Mouse (Mus musculus) layer of hippocampus, adult 11-12 months (tissue): ENCODE results near the gene Larp6.

Experiments
- DNase-seq: peaks from one replicate; pipeline ENCODE4 v3.0.0; 2022; ENCODE audit warnings: low spot score

Larp6 gene

GRCm38 (mm10) chr9:60715271-60715670 lies 2.5 kb downstream of the Larp6 start:
- no peak for DNase-seq

GRCm38 (mm10) chr9:60715828-60716227 lies 3.0 kb downstream of the Larp6 start:
- no peak for DNase-seq

- DNase-seq, result peak; percentile 46
Measured at GRCm38 (mm10) chr9:60718284-60718683, 5.5 kb downstream of the Larp6 start.

GRCm38 (mm10) chr9:60719687-60720086 lies 6.9 kb downstream of the Larp6 start:
- no peak for DNase-seq

GRCm38 (mm10) chr9:60724968-60725367 lies 12.2 kb downstream of the Larp6 start:
- DNase-seq, result no peak

- no peak for DNase-seq
Measured at GRCm38 (mm10) chr9:60734321-60734720, 21.5 kb downstream of the Larp6 start.

GRCm38 (mm10) chr9:60739126-60739525 lies 26.3 kb downstream of the Larp6 start:
- no peak for DNase-seq

- no peak for DNase-seq
Measured at GRCm38 (mm10) chr9:60741436-60741835, 28.6 kb downstream of the Larp6 start.

GRCm38 (mm10) chr9:60742516-60742915 lies 29.7 kb downstream of the Larp6 start:
- peak; percentile 32 for DNase-seq

GRCm38 (mm10) chr9:60743180-60743900 lies 30.6 kb downstream of the Larp6 start:
- DNase-seq, result peak; percentile 46

- peak; percentile 50 for DNase-seq
Measured at GRCm38 (mm10) chr9:60744171-60744969, 31.6 kb downstream of the Larp6 start.

- no peak for DNase-seq
Measured at GRCm38 (mm10) chr9:60744971-60745370, 32.2 kb downstream of the Larp6 start.

- DNase-seq, result no peak
Measured at GRCm38 (mm10) chr9:60746561-60746960, 33.8 kb downstream of the Larp6 start.

GRCm38 (mm10) chr9:60747672-60748071 lies 34.9 kb downstream of the Larp6 start:
- DNase-seq, result no peak

- no peak for DNase-seq
Measured at GRCm38 (mm10) chr9:60748191-60748590, 35.4 kb downstream of the Larp6 start.

GRCm38 (mm10) chr9:60749105-60749504 lies 36.3 kb downstream of the Larp6 start:
- DNase-seq, result no peak

GRCm38 (mm10) chr9:60751098-60751497 lies 38.3 kb downstream of the Larp6 start:
- DNase-seq, result no peak

- no peak for DNase-seq
Measured at GRCm38 (mm10) chr9:60751971-60752370, 39.2 kb downstream of the Larp6 start.

- no peak for DNase-seq
Measured at GRCm38 (mm10) chr9:60752636-60753035, 39.8 kb downstream of the Larp6 start.

GRCm38 (mm10) chr9:60756258-60756657 lies 43.5 kb downstream of the Larp6 start:
- DNase-seq, result peak; percentile 49

GRCm38 (mm10) chr9:60756866-60757740 lies 44.3 kb downstream of the Larp6 start:
- DNase-seq, result no peak

GRCm38 (mm10) chr9:60757817-60758216 lies 45.0 kb downstream of the Larp6 start:
- DNase-seq, result no peak
